8 mouse cellular contexts compared by ENCODE assay signal in the genomic region with DNA sequence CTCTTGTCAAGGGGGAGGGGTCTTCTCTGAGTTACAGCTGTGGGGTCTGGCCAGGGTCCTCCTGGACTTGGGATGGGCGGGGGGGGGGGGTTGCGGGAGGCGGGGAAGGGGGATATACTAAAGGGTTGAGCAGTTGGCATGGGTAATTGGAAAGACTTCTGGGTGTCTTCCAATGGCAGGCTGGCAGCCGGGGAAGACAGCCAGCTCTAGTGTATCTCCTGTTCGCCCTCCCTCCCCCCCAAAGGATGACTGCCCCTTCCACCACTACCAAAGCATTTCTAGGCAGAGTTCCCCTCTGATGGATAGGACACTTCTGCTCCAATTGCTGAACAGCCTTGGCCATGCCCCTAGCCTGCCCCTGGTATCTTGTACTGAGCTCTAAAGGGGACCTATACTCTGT. TPM values are rescaled to one million over a fixed set of nuclear protein-coding genes. Genes with fewer than 3 reads are reported as not detected.
DNase-seq lines count a peak whose midpoint lies in the region; ATAC-seq and TF ChIP-seq lines count a peak whose summit lies in the region.

No protein-coding gene starts in this region.

- peak overlapping the region; percentile 90 for H3K4me2 ChIP-seq in lung, postnatal 0 days (replicated peaks; ENCODE audit: low read depth, low read length)
- peak overlapping the region; percentile 75 for H3K4me2 ChIP-seq in limb, embryonic 14.5 days (replicated peaks; ENCODE audit: low read depth, low read length, severe bottlenecking)
- H3K4me2 ChIP-seq in stomach, embryonic 15.5 days = peak overlapping the region; percentile 79

- no peak for TF ChIP-seq EP300 in lung, postnatal 0 days (IDR thresholded peaks at IDR 0.05)

- no peaks in the 10 kb centered on the region for H3K27me3 ChIP-seq in lung, postnatal 0 days (replicated peaks; ENCODE audit: insufficient read depth, low read length)
- no peaks in the 10 kb centered on the region for H3K27me3 ChIP-seq in heart, embryonic 10.5 days (ENCODE audit: insufficient read depth, poor library complexity, severe bottlenecking)
- H3K27me3 ChIP-seq in limb, embryonic 14.5 days (ENCODE audit: control insufficient read depth, insufficient read depth, low read length) = no peaks in the 10 kb centered on the region
- H3K27me3 ChIP-seq in stomach, embryonic 15.5 days (replicated peaks) = no peaks in the 10 kb centered on the region

- peak overlapping the region; percentile 59; the same call in 1 of the 2 replicates for H3K4me3 ChIP-seq in lung, postnatal 0 days (ENCODE audit: low read depth, low read length)
- H3K4me3 ChIP-seq in heart, embryonic 10.5 days = peak overlapping the region; percentile 96
- H3K4me3 ChIP-seq in limb, embryonic 14.5 days (replicated peaks; ENCODE audit: low read length) = peak overlapping the region; percentile 87
- H3K4me3 ChIP-seq in stomach, embryonic 15.5 days (replicated peaks) = peak overlapping the region; percentile 84

- 32% methylated on average over 2 of the region's 5 CpGs for WGBS in lung, postnatal 0 days
- WGBS in heart, embryonic 10.5 days = 29% methylated on average over 5 of the region's 5 CpGs
- 22% methylated on average over 4 of the region's 5 CpGs for WGBS in limb, embryonic 14.5 days
- 31% methylated on average over 5 of the region's 5 CpGs for WGBS in stomach, embryonic 15.5 days

- peaks cover 22% of the 10 kb centered on the region for H3K4me1 ChIP-seq in lung, postnatal 0 days (ENCODE audit: insufficient read depth, low read depth, low read length)
- peaks cover 65% of the 10 kb centered on the region for H3K4me1 ChIP-seq in heart, embryonic 10.5 days
- peaks cover 45% of the 10 kb centered on the region for H3K4me1 ChIP-seq in limb, embryonic 14.5 days (ENCODE audit: control insufficient read depth, insufficient read depth, low read length)
- peaks cover 40% of the 10 kb centered on the region for H3K4me1 ChIP-seq in stomach, embryonic 15.5 days

- no peaks in the 10 kb centered on the region for H3K9me3 ChIP-seq in lung, postnatal 0 days (ENCODE audit: low read length)
- H3K9me3 ChIP-seq in heart, embryonic 10.5 days = no peaks in the 10 kb centered on the region
- H3K9me3 ChIP-seq in limb, embryonic 14.5 days (ENCODE audit: control insufficient read depth, low read length) = no peaks in the 10 kb centered on the region
- no peaks in the 10 kb centered on the region for H3K9me3 ChIP-seq in stomach, embryonic 15.5 days

- no peak overlapping the region for H3K9ac ChIP-seq in lung, postnatal 0 days (replicated peaks; ENCODE audit: low read depth)
- peak overlapping the region; percentile 84 for H3K9ac ChIP-seq in limb, embryonic 14.5 days (ENCODE audit: low read depth, low read length, severe bottlenecking)
- H3K9ac ChIP-seq in stomach, embryonic 15.5 days = peak overlapping the region; percentile 86; the same call in 1 of the 2 replicates

- TF ChIP-seq POLR2A in limb, embryonic 14.5 days (IDR thresholded peaks at IDR 0.05; ENCODE audit: borderline replicate concordance, extremely low read depth, insufficient read depth, insufficient read length) = no peak

- ATAC-seq in lung, postnatal 0 days = no peak
- no peak for ATAC-seq in limb, embryonic 14.5 days (ENCODE audit: low FRiP score, low read depth)
- ATAC-seq in stomach, embryonic 15.5 days (ENCODE audit: insufficient read depth, low FRiP score, low read depth) = no peak

- DNase-seq in lung, postnatal 0 days (ENCODE audit: low spot score) = no peak
- no peak for DNase-seq in lung, adult 18-20 months
- DNase-seq in heart, embryonic 10.5 days (ENCODE audit: low spot score) = no peak
- DNase-seq in limb, embryonic 14.5 days (ENCODE audit: low spot score) = no peak
- DNase-seq in left cerebral cortex, adult 8-10 months (ENCODE audit: low spot score in 2 of 2) = no peak
- DNase-seq in kidney, postnatal 10 days = no peak
- no peak for DNase-seq in layer of hippocampus, adult 9-10 months (ENCODE audit: low spot score)

- TF ChIP-seq CTCF in lung, postnatal 0 days (IDR thresholded peaks at IDR 0.05) = no peak

- H3K27ac ChIP-seq in lung, postnatal 0 days (ENCODE audit: low read length) = no peak overlapping the region
- peak overlapping the region; percentile 96 for H3K27ac ChIP-seq in heart, embryonic 10.5 days
- peak overlapping the region; percentile 88; the same call in 1 of the 2 replicates for H3K27ac ChIP-seq in limb, embryonic 14.5 days (replicated peaks; ENCODE audit: low read depth, low read length)
- H3K27ac ChIP-seq in stomach, embryonic 15.5 days = peak overlapping the region; percentile 94

- H3K36me3 ChIP-seq in lung, postnatal 0 days (ENCODE audit: insufficient read depth, low read length) = no peaks in the 10 kb centered on the region
- H3K36me3 ChIP-seq in heart, embryonic 10.5 days = peaks cover 14% of the 10 kb centered on the region; the same call in 1 of the 2 replicates
- H3K36me3 ChIP-seq in limb, embryonic 14.5 days (ENCODE audit: control insufficient read depth, insufficient read depth, low read length) = peaks cover 14% of the 10 kb centered on the region
- no peaks in the 10 kb centered on the region for H3K36me3 ChIP-seq in stomach, embryonic 15.5 days

RNA-seq across cellular contexts. Expression of gene Fhl3, which starts 1.4 kb away (rescaled TPM):
- polyA plus RNA-seq in lung, postnatal 0 days (2015; fragmentation: Nextera tagmentation; extraction: Ambion mirVana) = 5.2 and 5.8 TPM in 2 replicates
- 3.9 and 5.4 TPM in 2 replicates for polyA plus RNA-seq in heart, embryonic 10.5 days (2016; fragmentation: Nextera tagmentation; extraction: Ambion mirVana)
- 30.6 and 43.7 TPM in 2 replicates for polyA plus RNA-seq in limb, embryonic 14.5 days (2012; rRNA removed)
- 18.1 and 20.4 TPM in 2 replicates for polyA plus RNA-seq in limb, embryonic 14.5 days (2014; fragmentation: Nextera tagmentation; extraction: Ambion mirVana)
- 12.3 and 14.2 TPM in 2 replicates for polyA plus RNA-seq in stomach, embryonic 15.5 days (2015; fragmentation: Nextera tagmentation; extraction: Ambion mirVana)
- total RNA-seq in left cerebral cortex, adult 8-10 months (2022) = 1 to 10 TPM; 1.4 to 3.1 (median 1.7) TPM

RNA-seq across cellular contexts. Expression of gene Utp11, which starts 8.5 kb away (rescaled TPM):
- 37.4 and 48.8 TPM in 2 replicates for polyA plus RNA-seq in lung, postnatal 0 days (2015; fragmentation: Nextera tagmentation; extraction: Ambion mirVana)
- 53.0 and 63.6 TPM in 2 replicates for polyA plus RNA-seq in heart, embryonic 10.5 days (2016; fragmentation: Nextera tagmentation; extraction: Ambion mirVana)
- 29.2 and 52.0 TPM in 2 replicates for polyA plus RNA-seq in limb, embryonic 14.5 days (2012; rRNA removed)
- polyA plus RNA-seq in limb, embryonic 14.5 days (2014; fragmentation: Nextera tagmentation; extraction: Ambion mirVana) = 59.4 and 61.1 TPM in 2 replicates
- 79.4 and 82.1 TPM in 2 replicates for polyA plus RNA-seq in stomach, embryonic 15.5 days (2015; fragmentation: Nextera tagmentation; extraction: Ambion mirVana)
- total RNA-seq in left cerebral cortex, adult 8-10 months (2022) = 10 to 100 TPM; 13.2 to 16.9 (median 16.3) TPM

RNA-seq across cellular contexts. Expression of gene Sf3a3, which starts 12.7 kb away (rescaled TPM):
- 49.1 and 57.1 TPM in 2 replicates for polyA plus RNA-seq in lung, postnatal 0 days (2015; fragmentation: Nextera tagmentation; extraction: Ambion mirVana)
- polyA plus RNA-seq in heart, embryonic 10.5 days (2016; fragmentation: Nextera tagmentation; extraction: Ambion mirVana) = 137 and 180 TPM in 2 replicates
- polyA plus RNA-seq in limb, embryonic 14.5 days (2012; rRNA removed) = 48.9 and 78.6 TPM in 2 replicates
- 122 and 128 TPM in 2 replicates for polyA plus RNA-seq in limb, embryonic 14.5 days (2014; fragmentation: Nextera tagmentation; extraction: Ambion mirVana)
- 133 and 140 TPM in 2 replicates for polyA plus RNA-seq in stomach, embryonic 15.5 days (2015; fragmentation: Nextera tagmentation; extraction: Ambion mirVana)
- 10 to 100 TPM; 32.4 to 39.9 (median 35.4) TPM for total RNA-seq in left cerebral cortex, adult 8-10 months (2022)

RNA-seq across cellular contexts. Expression of gene Inpp5b, which starts 39.7 kb away (rescaled TPM):
- polyA plus RNA-seq in lung, postnatal 0 days (2015; fragmentation: Nextera tagmentation; extraction: Ambion mirVana) = 59.6 and 62.9 TPM in 2 replicates
- 19.9 and 25.5 TPM in 2 replicates for polyA plus RNA-seq in heart, embryonic 10.5 days (2016; fragmentation: Nextera tagmentation; extraction: Ambion mirVana)
- polyA plus RNA-seq in limb, embryonic 14.5 days (2012; rRNA removed) = 44.3 and 47.9 TPM in 2 replicates
- polyA plus RNA-seq in limb, embryonic 14.5 days (2014; fragmentation: Nextera tagmentation; extraction: Ambion mirVana) = 26.2 and 28.3 TPM in 2 replicates
- 27.1 and 31.6 TPM in 2 replicates for polyA plus RNA-seq in stomach, embryonic 15.5 days (2015; fragmentation: Nextera tagmentation; extraction: Ambion mirVana)
- total RNA-seq in left cerebral cortex, adult 8-10 months (2022) = 10 to 100 TPM; 37.0 to 47.9 (median 44.4) TPM

RNA-seq across cellular contexts. Expression of gene Pou3f1, which starts 45.3 kb away (rescaled TPM):
- 0.10 and 0.14 TPM in 2 replicates for polyA plus RNA-seq in lung, postnatal 0 days (2015; fragmentation: Nextera tagmentation; extraction: Ambion mirVana)
- 0.10 and 0.35 TPM in 2 replicates for polyA plus RNA-seq in heart, embryonic 10.5 days (2016; fragmentation: Nextera tagmentation; extraction: Ambion mirVana)
- polyA plus RNA-seq in limb, embryonic 14.5 days (2012; rRNA removed) = 1.2 and 1.7 TPM in 2 replicates
- 0.97 and 1.2 TPM in 2 replicates for polyA plus RNA-seq in limb, embryonic 14.5 days (2014; fragmentation: Nextera tagmentation; extraction: Ambion mirVana)
- polyA plus RNA-seq in stomach, embryonic 15.5 days (2015; fragmentation: Nextera tagmentation; extraction: Ambion mirVana) = 0.14 TPM in 2 replicates
- total RNA-seq in left cerebral cortex, adult 8-10 months (2022) = 10 to 100 TPM; 15.9 to 20.5 (median 18.3) TPM
